Mouse (Mus musculus): ENCODE measurements around the gene Fes.

The Fes gene

DNA sequence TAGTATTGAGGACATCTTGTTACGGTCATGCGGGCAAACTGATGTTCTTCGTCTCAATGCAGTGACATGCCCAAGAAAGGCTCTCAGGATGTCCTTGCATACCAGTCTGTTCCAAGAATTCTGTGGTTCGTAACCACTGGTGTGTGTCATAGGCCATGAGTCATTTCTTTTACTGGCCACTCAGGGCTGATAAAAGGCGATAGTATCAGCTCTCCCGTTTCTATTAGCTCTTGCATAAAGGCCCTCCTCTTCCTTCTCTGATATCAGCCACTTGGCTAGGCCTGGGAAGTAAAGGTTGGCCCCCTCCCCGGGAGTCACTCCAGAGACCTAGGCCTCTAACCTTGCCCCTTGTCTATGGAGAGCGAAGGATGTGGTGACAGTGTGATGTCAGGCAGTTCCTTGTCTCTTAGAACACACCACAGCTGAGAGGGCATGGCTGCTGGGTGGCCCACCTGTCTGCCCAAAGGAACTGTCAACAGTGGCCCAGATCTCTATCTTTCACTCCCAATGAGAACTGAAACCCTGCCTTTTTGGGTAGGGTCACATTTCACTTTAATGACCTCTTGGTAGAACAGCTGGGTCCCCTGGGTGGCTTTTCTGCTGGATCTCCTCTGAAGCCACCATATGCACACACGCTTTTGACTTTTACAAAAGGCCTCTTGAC lies 12.2 kb downstream of the Fes start:
- no peak for DNase-seq (ENCODE audit: low read depth in 2 of 2, low spot score in 2 of 2)

DNA sequence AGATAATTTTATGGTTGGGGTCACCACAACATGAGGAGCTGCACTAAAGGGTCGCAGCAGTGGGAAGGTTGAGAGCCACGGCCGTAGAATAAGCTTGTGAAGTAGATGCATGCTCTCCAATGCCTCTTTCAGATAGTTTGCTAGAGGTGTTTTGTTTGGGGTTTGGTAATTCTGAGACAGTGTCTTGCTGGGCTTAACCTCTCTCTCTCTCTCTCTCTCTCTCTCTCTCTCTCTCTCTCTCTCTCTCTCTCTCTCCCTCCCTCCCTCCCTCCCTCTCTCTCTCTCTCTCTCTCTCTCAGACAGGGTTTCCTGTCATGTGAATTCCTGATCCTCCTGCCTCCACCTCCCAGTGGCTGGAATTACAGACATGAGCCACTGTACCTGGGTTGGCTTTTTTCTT lies 13.0 kb downstream of the Fes start:
- no peak for DNase-seq (ENCODE audit: low read depth in 2 of 2, low spot score in 2 of 2)

DNA sequence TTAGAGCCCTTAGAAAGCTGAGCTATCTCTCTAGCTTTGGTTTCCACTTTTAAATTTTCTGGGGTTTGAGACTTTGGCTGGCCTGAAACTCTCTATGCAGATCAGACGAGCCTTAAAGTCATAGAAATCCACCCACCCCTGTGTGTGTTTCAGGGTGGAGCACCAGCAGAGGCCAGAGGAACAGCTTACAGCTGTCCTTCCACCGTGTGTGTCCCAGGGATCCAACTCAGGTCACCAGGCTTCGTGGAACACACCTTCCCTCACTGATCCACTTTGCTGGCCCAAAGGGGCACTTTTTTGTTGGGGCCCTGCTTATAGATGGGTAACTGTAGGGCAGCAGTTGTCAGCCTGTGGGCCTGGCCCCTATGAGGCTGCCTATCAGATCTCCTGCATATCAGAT lies 13.5 kb downstream of the Fes start:
- no peak for DNase-seq (ENCODE audit: low read depth in 2 of 2, low spot score in 2 of 2)

DNA sequence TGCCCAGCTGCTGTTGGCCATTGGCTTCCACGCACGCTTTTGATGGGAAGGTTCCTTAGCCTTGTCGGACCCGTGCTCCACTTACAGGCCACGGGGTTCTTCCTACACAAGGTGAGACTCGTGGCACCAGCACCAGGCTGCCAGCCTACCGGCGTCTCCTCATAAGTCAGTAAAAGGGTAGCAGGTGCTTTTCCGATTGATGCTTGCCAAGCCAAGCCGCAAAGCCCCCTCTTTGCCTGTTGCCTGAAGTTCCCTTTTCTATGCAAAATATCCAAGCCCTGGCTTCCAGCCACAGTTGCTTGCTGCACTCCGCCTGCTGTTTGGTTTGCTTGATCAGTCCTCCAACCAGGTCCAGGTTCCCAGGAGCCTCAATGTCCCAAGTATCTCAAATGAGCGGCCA lies 13.9 kb downstream of the Fes start:
- no peak for DNase-seq (ENCODE audit: low read depth in 2 of 2, low spot score in 2 of 2)

DNA sequence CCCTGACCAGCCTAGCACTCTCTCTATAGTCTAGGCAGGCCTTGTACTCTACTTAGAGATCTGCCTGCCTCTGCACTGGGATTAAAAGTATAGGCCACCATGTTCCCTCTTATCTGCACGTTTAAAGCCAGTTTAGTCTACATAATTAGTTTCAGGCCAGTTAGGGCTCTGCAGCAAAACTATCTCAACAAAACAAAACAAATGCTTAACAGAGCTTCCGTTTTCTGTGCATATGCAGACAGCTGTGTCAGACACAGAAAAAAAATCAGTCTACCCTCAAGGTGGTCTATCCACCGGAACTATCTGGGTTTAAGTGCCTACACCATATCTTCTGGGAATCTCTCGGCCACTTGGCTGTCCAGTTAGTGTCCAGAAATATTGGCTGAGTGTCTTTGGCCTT lies 14.4 kb downstream of the Fes start:
- no peak for DNase-seq (ENCODE audit: low read depth in 2 of 2, low spot score in 2 of 2)

DNA sequence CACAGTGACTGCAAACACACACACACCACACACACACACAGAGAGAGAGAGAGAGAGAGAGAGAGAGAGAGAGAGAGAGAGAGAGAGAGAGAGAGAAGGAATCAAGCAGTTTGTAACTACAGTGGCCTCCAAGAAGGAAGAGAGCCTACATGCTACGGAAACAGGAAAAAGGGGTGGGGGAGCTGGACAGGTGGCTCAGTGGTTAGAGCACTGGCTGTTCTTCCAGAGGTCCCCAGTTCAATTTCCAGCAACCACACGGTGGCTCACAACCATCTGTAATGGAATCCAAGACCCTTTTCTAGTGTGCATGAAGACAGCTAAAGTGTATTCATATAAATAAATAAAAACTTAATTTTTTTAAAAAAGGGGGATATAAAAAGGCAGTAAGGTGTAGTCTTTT lies 15.1 kb downstream of the Fes start:
- DNase-seq (ENCODE audit: low read depth in 2 of 2, low spot score in 2 of 2), result no peak

DNA sequence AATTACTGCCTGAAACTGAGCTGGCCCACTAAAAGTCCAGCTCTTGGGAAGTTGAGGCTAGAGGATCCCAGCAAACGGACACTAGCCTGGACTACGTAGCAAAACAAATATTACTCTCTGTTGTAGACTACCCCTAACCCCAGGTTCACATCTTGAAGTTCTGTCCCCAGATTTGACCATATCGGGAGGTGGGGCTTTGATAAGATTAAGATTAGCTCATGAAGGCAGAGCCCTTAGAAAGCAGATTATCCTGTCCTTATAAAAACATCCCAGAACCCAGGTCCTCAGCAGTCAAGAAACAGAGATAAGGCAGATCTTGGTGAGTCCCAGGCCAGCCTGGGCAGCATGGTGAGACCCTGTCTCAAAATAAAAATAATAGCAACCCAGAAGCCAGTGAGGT lies 15.6 kb downstream of the Fes start:
- no peak for DNase-seq (ENCODE audit: low read depth in 2 of 2, low spot score in 2 of 2)

DNA sequence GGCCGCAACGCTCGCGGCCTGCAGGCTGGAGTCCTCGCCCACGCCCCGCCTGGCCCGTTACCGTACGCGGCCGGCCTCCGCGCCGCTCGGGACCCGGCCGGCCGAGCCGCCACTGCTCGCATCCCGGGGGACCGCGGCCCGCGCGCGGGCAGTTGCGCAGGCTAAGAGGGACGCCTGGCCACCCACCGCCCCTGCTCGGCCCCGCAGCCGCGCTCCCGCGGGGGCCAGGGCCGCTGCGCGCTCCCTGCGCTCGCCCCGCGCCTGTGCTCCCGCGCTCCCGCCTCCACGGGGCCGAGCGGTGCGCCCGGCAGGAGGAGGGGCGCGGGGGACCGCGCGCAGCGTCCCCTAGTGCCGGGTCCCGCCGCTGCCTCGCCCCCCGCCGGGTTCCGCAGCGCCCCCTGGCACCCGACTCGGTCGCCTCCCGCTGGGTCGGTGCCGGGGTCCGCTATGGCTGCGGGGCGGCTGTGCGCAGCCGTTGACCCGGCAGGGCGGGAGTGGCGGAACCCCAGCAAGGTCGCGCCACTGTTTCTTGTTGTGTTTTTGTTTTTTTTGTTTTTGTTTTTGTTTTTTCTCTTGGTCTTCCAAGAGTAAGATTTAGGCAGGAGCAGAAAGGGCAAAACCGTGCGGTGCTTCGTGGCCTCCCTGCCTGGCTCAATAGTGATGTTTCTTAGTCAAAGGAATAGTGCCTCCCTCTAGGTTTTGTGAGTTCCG lies 16.6 kb downstream of the Fes start, which contains the start of gene Man2a2:
Gene Man2a2, minus strand, starts transcription at position 335 of the 711 bp plus-strand sequence.
- DNase-seq (ENCODE audit: low read depth in 2 of 2, low spot score in 2 of 2), result peak; percentile 67 to 76

DNA sequence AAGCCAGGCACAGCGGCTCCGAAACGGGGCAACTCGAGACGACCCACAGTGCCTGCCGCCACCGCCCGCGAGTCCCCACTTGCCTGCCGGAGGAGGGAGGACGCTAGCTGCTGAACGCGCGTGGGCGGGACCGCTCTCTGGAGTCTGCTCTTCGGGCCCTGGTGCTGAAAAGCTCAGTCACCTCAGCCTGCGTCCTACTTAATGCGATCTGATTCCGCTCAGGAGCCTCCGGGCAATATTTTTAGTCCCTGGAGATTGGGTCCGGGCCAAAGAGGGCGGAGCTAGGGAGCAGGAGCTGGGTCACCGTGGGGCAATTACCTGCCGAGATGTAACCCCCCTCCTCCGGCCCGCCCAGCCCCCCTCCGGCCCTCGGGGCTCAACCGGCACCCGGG lies 17.1 kb downstream of the Fes start:
- DNase-seq (ENCODE audit: low read depth in 2 of 2, low spot score in 2 of 2), result peak; percentile 79 to 81

DNA sequence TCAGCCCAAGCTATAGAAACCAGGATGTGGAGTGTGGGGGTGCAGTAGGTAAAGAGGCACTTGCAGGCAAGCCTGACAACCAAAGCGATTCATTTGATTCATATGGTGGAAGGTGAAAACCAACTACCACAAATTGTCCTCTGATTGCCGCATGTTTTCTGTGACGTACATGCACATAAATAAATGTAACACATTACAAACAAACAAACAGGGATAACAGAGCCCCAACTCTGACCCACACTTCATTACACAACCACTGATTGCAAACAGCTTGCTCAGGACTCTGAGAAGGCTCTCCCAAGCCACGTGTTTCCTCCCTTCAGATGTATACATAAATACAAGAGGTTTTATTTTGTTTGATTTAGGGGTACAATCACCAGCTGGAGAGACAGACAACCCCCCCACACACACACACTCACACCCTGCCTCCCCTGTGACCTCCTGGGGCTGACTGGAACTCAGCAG lies 17.7 kb downstream of the Fes start:
- DNase-seq (ENCODE audit: low read depth in 2 of 2, low spot score in 2 of 2), result no peak

DNA sequence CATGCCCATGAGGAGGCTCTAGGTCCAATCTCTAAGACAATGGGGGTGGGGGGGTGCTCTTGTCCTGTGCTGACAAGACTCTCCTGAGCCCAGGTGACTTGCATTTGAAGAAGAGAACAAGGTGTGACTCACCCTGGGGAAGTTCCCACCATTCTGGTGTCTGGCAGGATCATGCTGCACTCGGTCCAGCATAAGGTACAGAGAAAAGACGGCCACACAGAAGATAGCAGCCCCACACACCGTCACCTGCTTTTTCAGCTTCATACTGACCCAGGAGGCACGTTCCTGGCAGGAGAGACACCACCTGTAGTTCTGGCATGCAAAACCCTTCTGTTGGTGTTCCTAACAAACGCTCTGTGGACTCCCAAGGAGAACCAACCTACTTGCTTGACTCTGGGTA lies 18.3 kb downstream of the Fes start:
- no peak for DNase-seq (ENCODE audit: low read depth in 2 of 2, low spot score in 2 of 2)

DNA sequence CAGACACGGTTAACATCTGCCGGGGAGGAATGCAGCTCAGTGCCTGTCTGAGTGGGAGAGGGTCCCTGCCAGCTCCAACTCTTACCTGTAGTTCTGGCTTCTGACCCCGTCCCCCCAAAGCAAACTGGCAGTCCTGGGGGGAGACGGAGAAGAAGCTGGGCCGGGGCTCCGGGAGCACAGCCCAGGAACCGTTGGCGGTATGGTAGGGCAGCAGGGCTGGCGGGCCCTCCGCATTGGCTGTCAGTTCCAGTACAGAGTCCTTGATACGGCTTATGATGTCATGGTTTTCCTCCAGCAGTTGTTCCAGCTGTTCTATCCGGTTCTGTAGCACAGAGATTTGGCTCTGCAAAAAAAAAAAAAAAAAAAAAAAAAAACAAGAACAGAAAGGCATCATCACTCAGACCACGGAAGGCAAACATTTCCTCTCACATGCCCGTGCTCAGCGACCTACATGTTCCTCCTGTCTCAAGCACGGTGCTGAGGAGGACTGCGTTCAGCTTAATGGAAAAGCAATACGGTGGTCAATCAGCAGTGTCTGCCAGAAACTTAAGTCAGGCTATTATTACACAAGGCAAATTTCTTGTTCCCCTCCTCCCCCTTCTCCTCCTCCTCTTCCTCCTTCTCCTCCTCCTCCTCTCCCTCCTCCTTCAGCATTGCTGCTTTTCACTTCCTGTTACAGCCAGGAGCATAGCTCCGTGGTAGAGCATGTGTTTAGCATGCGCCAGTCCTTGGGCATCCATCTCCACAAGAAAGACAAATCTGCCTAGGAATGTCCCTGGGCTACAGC lies 18.9 kb downstream of the Fes start:
- DNase-seq (ENCODE audit: low read depth in 2 of 2, low spot score in 2 of 2), result no peak

DNA sequence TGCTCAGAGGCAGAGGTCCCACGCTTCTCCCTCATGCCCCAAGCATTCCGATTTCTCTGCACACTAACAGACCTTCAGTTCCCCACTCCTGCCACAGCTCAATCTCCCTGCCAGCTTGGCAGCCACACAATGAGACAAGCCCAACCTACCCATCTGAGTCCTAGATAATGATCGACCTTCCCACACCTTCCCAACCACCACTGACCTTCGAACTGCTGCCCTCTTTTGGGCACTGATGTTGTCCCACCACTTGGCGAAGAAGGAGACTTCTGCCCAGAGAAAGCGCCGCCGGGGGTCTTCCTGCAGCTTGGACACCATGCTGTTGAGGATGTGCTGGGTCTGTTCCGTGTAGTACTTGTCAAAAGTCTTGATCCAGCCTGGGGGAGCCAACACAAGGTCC lies 19.7 kb downstream of the Fes start:
- no peak for DNase-seq (ENCODE audit: low read depth in 2 of 2, low spot score in 2 of 2)

DNA sequence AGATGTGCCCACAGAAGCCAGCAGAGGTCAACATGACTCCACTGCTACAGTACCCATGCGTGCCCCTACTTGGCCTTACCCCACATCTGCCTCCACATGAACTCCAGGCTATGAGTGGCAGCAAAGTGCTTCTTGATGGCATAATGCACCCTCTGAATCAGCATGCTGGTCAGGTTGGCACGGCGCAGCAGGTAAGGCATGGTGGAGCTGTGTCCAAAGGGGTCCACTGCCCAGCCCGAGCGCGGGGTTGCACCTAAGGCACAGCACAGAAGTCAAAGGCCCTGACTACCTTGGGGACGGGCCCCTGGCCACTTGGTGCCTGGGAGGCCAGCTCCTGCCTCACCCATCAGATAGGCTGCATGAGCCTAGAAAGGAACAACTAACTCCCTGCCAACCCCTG lies 20.5 kb downstream of the Fes start:
- DNase-seq (ENCODE audit: low read depth in 2 of 2, low spot score in 2 of 2), result no peak

DNA sequence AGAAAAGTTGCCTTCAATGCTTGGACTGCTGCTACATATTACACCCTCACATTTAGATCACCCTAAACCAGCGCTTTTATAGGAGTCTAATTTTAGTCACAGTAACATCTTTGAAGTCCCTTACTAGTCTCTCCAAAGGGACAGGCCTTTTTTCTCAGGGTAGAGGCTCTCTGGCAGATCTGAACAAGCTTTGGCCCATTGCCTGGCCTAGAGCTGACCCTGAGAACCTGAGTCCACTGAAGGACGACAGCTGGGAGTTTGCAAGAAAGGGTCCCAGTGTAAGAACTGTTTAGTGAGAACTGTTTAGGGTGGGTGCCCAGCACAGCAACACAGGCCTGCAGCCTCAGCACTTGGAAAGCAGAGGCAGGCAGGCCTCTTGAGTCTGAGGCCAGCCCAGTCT lies 22.0 kb downstream of the Fes start:
- no peak for DNase-seq (ENCODE audit: low read depth in 2 of 2, low spot score in 2 of 2)

DNA sequence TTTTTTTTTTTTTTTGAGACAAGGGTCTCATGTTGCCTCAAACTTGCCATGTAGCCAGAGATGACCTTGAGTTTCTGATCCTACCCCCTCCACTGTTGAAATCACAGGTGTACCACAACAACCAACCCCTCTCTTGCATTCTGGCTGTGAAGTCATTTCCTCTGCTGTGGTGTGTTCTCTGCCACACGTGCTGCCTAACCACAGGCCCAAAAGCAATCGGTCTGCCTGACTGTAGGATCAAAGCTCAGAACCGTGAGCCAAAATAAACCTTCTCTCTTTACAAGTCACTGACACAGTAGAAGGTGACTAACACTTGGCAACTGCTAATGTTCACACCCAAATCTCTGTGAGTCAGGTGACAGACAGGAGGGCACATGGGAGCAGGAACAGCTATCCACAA lies 27.3 kb downstream of the Fes start:
- DNase-seq (ENCODE audit: low read depth in 2 of 2, low spot score in 2 of 2), result no peak

DNA sequence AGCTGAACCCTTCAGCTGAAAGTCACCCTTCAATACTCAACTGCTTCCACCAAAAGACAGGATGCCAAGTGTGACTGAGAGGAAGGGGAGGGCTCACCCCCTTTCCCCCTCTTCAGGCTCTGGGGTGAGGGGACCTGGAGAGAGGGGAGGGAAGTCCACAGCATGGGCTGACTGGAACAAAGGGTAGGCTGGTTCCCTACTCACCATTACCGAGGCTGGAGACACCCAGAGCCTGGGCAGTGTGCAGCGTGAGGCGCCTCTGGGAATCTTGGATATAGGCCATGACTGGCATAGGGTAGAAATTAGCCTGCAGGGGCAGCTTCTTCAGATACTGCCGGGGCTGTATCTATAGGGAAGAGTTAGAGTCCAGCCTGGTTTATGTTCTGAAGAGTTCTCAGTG lies 29.7 kb downstream of the Fes start:
- no peak for DNase-seq (ENCODE audit: low read depth in 2 of 2, low spot score in 2 of 2)

DNA sequence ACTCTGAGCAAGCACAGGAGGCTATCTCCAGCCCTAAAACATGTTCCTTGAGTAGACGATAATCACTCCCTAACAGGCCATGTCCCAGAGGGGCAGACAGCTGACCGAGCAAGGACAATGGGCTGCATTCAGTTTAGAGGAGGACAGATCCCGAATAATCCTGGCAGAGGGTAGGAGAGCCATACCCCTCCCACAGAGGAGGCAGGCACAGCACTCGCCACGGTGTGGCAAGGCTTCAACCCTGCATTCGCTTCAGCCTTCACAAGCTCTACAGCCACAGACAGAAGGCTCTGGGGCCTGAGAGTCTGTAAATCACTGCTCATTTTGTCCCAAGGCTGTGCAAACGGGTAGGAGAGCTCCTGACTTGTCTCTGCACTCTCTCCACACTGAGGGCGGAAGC lies 30.6 kb downstream of the Fes start:
- no peak for DNase-seq (ENCODE audit: low read depth in 2 of 2, low spot score in 2 of 2)

DNA sequence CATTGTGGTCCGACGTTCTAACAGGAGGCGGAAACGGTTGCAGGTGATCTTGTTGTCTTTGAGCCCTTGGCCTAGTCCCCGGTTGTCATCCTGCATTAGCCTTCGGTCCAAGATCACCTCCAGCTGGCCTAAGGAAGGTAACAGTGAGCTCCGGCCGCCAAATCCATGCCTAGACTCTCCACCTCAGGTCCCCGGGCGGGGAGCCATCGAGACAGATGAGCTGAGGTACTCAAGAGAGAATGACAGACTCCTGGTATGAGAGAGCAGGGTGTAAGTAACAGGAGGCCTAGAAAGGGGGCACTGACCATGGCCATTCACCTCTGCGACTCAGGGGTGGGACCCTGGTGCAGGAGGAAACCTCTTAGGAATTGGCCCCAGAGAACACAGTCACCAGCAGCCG lies 31.4 kb downstream of the Fes start:
- no peak for DNase-seq (ENCODE audit: low read depth in 2 of 2, low spot score in 2 of 2)

DNA sequence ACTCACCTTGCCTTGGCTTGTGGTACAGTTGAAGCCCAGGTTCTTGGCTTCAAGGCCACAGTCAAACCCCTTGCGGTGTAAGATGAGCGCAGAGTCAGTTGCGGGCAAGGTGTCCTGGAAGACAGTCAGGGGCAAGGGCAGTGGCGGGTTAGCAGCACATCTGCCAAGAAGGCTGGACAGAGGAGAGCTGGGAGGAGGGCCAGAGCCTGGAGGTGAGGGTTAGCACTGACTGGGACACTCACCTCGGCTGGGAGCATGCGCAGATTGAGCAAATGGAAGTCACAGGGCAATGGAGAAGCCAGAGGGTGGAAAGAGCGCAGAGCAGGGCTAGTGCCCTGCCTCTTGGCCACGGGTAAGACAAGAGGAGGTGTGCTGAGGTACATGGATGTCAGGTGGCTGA lies 34.8 kb downstream of the Fes start:
- DNase-seq (ENCODE audit: low read depth in 2 of 2, low spot score in 2 of 2), result no peak

DNA sequence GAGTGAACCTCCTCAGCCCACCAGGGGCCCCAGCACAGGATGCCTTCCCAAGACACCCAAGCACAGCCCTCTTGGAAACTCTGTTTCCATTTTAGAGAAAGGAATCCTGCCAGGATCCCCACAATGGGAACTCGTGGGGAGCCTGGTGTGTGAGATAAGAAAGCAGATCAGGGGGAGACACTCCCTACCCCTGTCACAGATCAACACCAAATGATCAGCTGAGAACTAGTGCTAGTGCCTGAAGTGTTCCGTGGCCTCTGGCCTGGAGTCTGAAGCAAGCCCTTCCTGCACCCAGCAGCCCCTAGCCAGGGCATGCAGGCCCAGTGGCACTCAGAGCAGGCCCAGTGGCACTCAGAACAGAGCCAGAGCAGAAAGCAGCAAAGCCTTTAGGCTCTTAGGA lies 36.9 kb downstream of the Fes start:
- no peak for DNase-seq (ENCODE audit: low read depth in 2 of 2, low spot score in 2 of 2)
